Mouse (Mus musculus): ENCODE results near the gene Slc41a2.

DNA sequence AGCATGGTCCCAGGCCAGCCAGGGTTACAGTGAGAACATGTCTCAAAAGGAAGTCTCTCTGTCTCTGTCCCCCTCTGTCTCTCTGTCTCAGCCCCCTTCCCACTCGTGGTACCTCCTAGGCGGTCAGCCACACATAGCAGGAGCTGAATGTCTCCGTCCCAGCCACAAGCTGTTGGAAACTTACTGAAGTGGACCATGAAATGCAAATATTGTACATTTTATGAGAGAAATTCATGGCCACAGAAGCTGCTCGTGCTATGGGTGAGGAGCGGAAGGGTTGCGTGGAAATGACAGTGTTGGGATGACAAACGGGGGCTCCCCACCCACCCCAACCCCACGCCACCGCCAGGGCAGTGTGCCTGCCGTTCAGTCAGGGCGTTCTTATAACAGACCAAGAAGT lies 5.1 kb downstream of the Slc41a2 start:
- TF ChIP-seq MXI1 (IDR thresholded peaks at IDR 0.05; ENCODE audit: low read depth, low read length) (no peak), IRF4 (IDR thresholded peaks at IDR 0.05; ENCODE audit: low read depth, low read length) (no peak), CTCF (conservative IDR thresholded peaks at IDR 0.05 in 1 of 2, IDR thresholded peaks at IDR 0.05 in 1 of 2; ENCODE audit: low read depth in 2 of 2, low read length in 2 of 2) (no peak), EP300 (IDR thresholded peaks at IDR 0.05; ENCODE audit: low read length) (no peak), POLR2A (IDR thresholded peaks at IDR 0.05; ENCODE audit: low read depth, low read length) (no peak), NRF1 (IDR thresholded peaks at IDR 0.05; ENCODE audit: low read depth, low read length) (no peak), ZC3H11A (IDR thresholded peaks at IDR 0.05; ENCODE audit: low read depth, low read length) (no peak), POLR2AphosphoS2 (IDR thresholded peaks at IDR 0.05; ENCODE audit: low read depth, low read length) (no peak), BHLHE40 (IDR thresholded peaks at IDR 0.05; ENCODE audit: low read depth, low read length) (no peak), TCF12 (IDR thresholded peaks at IDR 0.05; ENCODE audit: low read depth, low read length) (no peak)

Measured in CH12.LX (cell line).